Mouse (Mus musculus): ENCODE measurements around the gene Hpn.

The Hpn gene

GRCm38 (mm10) chr7:31115182-31115581 is at the start of gene Hpn:
Gene Hpn, minus strand, starts transcription at chr7:31115290.
- no peak for DNase-seq

- DNase-seq, result peak in 1 of 2 experiments; percentile 64
Measured at GRCm38 (mm10) chr7:31164748-31165147, 49.7 kb upstream of the Hpn start.

GRCm38 (mm10) chr7:31163666-31164577 is 48.8 kb upstream of the Hpn start:
- no peak for DNase-seq

- no peak for DNase-seq
Measured at GRCm38 (mm10) chr7:31162324-31162723, 47.2 kb upstream of the Hpn start.

- DNase-seq, result no peak
Measured at GRCm38 (mm10) chr7:31161831-31162230, 46.7 kb upstream of the Hpn start.

- DNase-seq, result peak in 1 of 2 experiments; percentile 57
Measured at GRCm38 (mm10) chr7:31161246-31161645, 46.2 kb upstream of the Hpn start.

- peak in 1 of 2 experiments; percentile 41 for DNase-seq
Measured at GRCm38 (mm10) chr7:31160763-31161162, 45.7 kb upstream of the Hpn start.

DNA sequence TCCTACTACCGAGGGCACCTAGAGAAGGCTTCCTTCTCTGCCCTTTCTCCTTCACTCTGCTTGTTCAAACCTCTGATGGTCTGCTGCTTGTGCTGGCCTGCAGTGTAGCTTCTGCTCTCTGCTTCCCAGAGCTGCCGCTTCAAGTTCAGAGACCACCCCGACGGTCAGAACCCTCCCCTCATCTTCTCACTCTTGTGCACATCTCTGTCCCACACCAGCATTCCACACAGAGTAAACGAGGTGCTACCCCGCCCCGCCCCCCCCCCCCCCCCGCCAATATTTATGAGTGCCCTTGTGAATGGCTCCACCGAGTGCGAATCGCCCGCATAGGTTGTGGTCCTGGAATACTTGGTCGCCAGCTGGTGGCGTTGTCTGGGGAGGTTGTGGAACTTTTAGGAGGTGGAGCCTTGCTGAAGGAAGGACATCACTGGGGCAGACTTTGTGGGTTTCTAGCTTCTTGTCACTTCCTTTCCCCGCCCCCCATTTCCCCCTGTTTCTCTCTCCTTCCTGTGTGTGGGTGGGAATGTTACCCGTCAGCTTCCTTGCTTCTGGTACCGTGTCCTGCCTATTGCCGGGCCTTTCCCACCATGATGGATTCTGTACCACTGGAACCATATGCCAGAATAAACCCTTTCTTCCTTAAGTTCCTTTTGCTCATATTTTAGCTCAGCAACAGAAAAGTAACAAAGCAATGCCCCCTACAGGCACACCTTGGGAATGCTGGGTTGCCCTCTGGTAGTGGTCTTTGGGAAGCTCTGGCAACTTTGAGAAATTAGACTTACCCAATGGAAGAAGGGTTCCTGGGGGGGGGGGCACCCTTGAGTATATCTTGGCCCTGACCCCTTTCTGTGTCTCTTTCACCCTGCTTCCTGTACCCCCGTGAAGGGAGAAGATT is 41.2 kb upstream of the Hpn start:
- DNase-seq, result peak; percentile 64 to 80

DNA sequence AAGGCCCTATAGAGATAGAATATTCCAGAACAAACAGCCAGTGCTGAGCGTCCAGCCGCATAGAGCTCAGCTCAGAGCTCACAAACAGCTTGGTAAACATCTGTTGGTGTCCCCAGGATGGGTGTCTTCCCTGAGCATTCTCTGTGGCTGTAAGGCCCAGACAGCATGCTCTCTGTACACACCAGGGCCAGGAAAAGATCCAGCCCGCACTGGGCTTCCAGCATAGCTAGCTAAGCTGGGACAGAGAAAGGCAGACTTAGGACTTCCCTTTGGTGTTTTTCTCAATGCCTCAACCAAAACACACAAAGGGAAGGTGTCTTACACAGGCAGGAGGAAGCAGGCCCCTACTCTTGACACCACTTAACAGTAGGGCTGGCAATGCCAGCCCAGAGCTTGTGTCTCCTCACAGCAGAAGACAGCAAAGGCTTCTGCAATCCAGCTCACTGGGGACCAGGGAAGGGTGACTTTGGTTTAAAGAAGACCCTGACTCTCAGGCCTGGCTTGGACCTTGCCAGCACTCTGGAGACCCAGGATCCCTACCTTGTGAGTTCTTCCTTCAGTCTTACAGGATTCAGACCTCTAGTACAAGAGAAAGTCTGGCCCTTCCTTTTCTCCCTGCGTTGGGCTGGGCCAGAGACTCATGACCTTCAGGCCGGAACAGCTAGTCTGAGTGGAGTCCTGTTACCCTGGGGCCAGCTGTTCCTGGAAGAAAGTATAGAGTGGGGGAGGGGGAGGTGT is 40.4 kb upstream of the Hpn start, which contains the start of gene Gramd1a:
Gene Gramd1a, minus strand, starts transcription at position 601 of the 738 bp plus-strand sequence.
- no peak for DNase-seq

- DNase-seq, result peak in 1 of 2 experiments; percentile 52
Measured at GRCm38 (mm10) chr7:31153536-31154320, 38.6 kb upstream of the Hpn start.

- peak; percentile 71 to 77 for DNase-seq
Measured at GRCm38 (mm10) chr7:31151301-31152241, 36.5 kb upstream of the Hpn start.

GRCm38 (mm10) chr7:31150566-31151300 is 35.6 kb upstream of the Hpn start:
- peak; percentile 82 for DNase-seq

- peak in 1 of 2 experiments; percentile 53 for DNase-seq
Measured at GRCm38 (mm10) chr7:31149751-31150565, 34.9 kb upstream of the Hpn start.

DNA sequence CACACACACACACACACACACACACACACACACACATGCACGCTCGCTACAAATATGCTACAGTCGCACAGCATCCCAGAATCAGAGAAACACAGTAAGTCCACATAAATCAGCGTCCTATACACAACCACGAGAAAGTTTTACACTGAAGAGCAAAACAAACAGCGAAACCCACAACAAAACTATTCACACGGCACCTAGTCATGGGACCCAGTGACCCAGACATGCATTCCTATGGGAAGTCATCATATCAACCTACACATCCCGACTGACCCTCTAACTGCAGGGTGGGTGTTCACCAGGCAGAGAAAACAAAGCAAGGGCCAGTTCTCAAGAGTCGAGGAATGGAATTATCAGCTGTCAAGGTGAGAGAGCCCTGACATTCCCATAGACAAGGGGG is 34.2 kb upstream of the Hpn start:
- DNase-seq, result no peak

DNA sequence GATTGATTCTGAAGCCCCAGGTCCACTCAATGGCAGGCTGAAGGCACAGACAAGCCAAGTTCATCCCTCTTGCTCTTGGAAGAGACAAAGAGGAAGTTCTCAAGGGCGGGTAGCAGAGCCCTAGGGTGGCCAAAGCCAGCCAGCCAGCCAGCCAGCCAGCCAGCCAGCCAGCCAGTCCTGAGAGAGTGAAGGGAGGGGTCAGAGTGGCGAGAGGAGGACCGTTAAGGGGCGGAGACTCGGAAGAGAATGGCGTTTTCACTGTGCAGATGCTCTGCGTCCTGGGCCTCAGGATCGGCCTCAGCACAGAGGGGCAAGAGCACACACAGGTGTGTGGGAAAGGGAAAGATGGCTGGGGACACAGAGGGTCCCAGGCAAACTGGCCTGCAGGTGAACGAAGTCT is 33.7 kb upstream of the Hpn start:
- DNase-seq, result peak in 1 of 2 experiments; percentile 57

GRCm38 (mm10) chr7:31148086-31148485 is 33.0 kb upstream of the Hpn start:
- DNase-seq, result no peak

DNA sequence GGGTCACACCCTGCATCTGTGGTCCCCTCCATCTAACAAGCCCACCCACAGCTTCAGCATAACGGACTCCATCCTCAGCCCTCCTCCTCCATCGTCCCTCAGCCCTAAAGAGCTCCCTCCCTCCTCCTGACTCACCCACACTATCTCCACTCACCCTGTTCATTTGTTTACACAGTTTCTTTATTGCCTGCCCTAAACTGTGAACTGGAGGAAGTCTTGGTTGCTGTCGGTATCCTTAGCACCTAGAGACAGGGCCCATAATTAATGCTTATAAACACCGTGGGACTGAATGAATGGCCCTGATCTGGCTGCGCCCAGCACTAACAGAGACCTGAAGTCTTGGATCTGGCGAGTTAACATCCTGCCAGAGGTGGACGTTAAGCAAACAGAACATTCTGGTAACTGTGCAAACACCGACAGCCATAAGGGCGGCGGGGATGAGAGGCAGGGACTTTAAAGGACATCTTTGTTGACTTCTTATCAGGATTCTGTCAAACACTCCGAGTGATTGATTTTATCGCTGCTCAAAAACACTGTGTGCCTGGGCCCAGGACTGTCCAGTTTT is 30.6 kb upstream of the Hpn start:
- no peak for DNase-seq

DNA sequence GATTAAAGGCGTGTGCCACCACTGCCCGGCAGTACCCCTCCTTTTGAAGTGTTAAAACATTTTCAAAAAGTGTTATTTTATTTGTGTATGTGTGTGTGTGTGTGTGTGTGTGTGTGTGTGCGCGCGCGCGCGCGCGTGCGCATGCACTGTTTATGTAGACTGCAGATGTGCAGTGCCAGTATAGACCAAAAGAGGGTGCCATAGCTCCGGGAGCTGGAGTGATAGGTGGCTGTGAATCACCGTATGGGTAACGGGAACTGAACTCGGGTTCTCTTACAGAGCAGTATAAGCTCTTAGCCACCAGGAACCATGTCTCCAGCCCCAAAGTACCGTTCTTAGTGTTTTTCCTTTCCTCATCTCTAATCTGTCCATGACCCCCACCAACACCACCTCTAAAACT is 29.8 kb upstream of the Hpn start:
- no peak for DNase-seq

DNA sequence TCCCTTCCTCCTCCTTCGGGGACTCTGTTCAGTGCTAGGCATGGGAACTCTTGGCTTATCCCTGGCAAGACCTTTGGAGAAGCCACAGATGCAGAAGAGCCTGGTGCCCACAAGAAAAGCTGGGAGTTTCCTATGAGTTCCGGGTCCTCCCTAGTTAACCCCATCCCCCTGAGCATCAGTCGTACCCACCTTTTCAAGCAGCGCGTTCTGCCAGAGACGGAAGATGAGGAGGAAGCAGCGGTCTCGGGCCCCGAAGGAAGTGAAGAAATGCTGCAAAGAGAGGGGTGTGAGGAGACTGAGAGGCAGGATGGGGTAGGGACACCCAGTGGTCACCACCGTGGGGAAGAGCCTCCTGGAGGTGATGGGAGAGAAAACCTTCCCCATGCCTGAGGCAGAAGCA is 25.9 kb upstream of the Hpn start:
- no peak for DNase-seq

Data from thymus, adult 18-20 months (tissue).